Mouse (Mus musculus) frontal cortex, postnatal 14 days (tissue): ENCODE measurements at regions not wholly inside any gene's neighbourhood (a gene's known extent, or its start where the extent isn't known, plus 50 kb on each side); places are given as distances from the start of the nearest gene placed in this dataset.

Source experiments
- DNase-seq, 2 experiments: peaks; one replicate each; pipeline ENCODE4 v3.0.0; 2022; ENCODE audit warnings: low spot score in 2 of 2

DNA sequence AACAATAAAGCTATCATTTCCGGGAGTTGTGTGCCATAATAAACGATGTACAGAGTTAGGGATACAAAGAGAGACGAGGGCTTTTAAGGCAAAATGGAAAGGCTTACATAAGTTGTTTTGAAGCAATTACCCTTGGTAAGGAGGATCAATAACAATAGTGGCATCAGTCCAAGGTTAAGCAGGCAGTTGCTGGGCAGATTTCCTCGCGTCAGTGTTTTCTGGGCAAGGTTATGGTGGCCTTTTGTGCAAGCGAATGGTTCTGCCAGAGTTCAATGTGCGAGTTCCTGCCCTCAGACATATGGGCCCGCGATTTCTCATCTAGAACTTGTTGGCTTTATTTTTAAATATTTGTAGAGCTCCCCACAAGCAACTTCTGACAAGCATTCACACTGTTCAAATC, 597.7 kb downstream of the Gm19410 start:
- DNase-seq, result no peak

DNA sequence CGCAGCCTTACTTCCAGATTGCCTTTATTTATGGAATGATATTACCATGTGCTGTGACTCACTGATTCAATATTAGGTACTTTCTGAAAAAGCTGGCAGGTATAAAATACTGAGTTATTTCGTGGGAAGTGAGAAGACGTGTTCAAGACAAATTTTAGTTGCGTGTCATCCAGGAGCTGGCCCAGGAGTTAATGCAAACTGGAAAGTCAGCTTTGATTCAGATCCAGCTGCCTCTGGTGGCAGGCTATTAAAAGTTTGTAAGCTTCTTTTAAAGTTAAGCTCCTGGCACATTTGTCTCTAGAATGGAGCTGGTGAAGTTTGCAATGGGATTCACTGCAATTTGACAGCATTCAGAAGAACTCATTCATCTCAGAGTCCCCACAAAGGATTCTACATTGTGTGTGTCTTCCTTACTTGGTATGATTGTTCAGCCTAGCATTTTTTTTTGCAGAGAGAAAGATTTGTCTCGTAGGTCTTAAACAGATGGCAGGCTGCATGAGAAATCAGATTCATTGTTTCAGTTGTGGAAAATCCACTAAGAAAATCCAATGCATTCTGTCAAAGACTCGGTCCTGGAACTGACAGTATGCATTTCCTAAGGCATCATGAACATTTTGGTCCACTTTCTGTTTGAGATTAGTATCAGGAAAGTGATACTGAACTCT, 599.1 kb downstream of the Gm19410 start:
- DNase-seq, result no peak

DNA sequence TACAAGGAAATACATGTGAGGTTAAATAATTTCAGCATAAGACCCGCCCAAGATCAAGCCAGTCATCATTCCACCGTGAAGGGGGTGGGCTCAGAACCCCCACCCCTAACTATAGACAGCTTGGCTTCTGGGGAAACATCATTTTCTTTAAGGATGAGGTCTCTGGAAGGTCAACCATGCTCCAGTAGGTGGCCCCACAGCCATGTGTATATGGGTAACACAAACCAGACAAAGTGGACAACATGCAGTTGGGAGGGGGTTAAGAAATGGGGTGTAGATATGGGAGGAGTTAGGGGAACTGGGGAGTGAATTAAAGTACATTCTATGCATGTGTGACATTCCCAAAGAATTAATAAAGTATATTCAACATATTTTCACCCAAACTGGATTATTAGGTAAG, 600.4 kb downstream of the Gm19410 start:
- DNase-seq, result no peak

GRCm38 (mm10) chr8:36376579-36377350, 611.2 kb downstream of the Gm19410 start:
- no peak for DNase-seq

GRCm38 (mm10) chr8:36394487-36394886, 598.9 kb upstream of the AI429214 start:
- no peak for DNase-seq

- DNase-seq, result no peak
These were observed 596.9 kb upstream of the AI429214 start for GRCm38 (mm10) chr8:36396493-36396892.

- DNase-seq, result no peak
These were observed 586.7 kb upstream of the AI429214 start for GRCm38 (mm10) chr8:36406706-36407105.
